Mouse (Mus musculus) CH12.LX (cell line): ENCODE data around the gene AL607142.1. TPM values are rescaled to one million over a fixed set of nuclear protein-coding genes. Genes with fewer than 3 reads are reported as not detected.

Experiments used
- DNase-seq: peaks from one replicate; pipeline ENCODE4 v3.0.0-alpha.2; 2013; ENCODE audit errors: extremely low read depth
- H3K27ac ChIP-seq: 2 replicates; pipeline ENCODE4 v1.5.1; 2012; ENCODE audit warnings: low read depth, mild to moderate bottlenecking, control low read depth, moderate library complexity; ENCODE audit not compliant: insufficient read depth
- H3K27me3 ChIP-seq: replicated peaks from 2 replicates; pipeline ENCODE3; 2012; ENCODE audit warnings: inconsistent platforms
- H3K36me3 ChIP-seq, 2 experiments: replicated peaks in 1 of 2; 2 replicates each; pipeline versions ENCODE3 to v1.6.1; 2012; ENCODE audit warnings: inconsistent platforms in 1 of 2, low read length in 1 of 2, mild to moderate bottlenecking in 1 of 2, mixed read lengths in 1 of 2, moderate library complexity in 1 of 2; ENCODE audit not compliant: control insufficient read depth in 1 of 2, insufficient read depth in 1 of 2
- H3K4me1 ChIP-seq, 2 experiments: 2 replicates each; pipeline ENCODE4 v1.6.1; 2012; ENCODE audit warnings: inconsistent platforms in 1 of 2, moderate library complexity in 1 of 2; ENCODE audit not compliant: insufficient read depth in 2 of 2, control insufficient read depth in 1 of 2
- H3K4me2 ChIP-seq: 2 replicates; pipeline ENCODE4 v1.6.1; 2012; ENCODE audit warnings: low read depth, mild to moderate bottlenecking, control low read depth; ENCODE audit not compliant: poor library complexity, insufficient read depth, severe bottlenecking
- H3K4me3 ChIP-seq, 3 experiments: fragments of 150-350 bp in 1 of 3; sonication (generic) in 1 of 3; replicated peaks in 1 of 3; 2 replicates each; pipeline versions ENCODE3 to v1.5.1; 2011 to 2012; ENCODE audit warnings: low read depth in 2 of 3, low read length in 2 of 3, mild to moderate bottlenecking in 2 of 3, moderate library complexity in 2 of 3, control low read depth in 1 of 3, improper control_type of control experiment in 1 of 3, inconsistent platforms in 1 of 3, mixed read lengths in 1 of 3; ENCODE audit not compliant: poor library complexity in 1 of 3
- H3K79me2 ChIP-seq: replicated peaks from 2 replicates; pipeline ENCODE4 v1.6.1; 2012; ENCODE audit warnings: mild to moderate bottlenecking, moderate library complexity; ENCODE audit not compliant: control insufficient read depth, poor library complexity, insufficient read depth, severe bottlenecking; ENCODE audit errors: extremely low read depth
- H3K9ac ChIP-seq: 2 replicates; pipeline ENCODE4 v1.6.1; 2012; ENCODE audit warnings: low read depth, mild to moderate bottlenecking, control low read depth, moderate library complexity; ENCODE audit not compliant: insufficient read depth
- H3K9me3 ChIP-seq: replicated peaks from 2 replicates; pipeline ENCODE3; 2012; ENCODE audit warnings: low read length, inconsistent platforms, mixed read lengths
- BHLHE40 ChIP-seq: IDR thresholded peaks from 2 replicates; pipeline ENCODE4 v1.6.1; 2011; ENCODE audit warnings: mild to moderate bottlenecking, low read depth, low read length, improper control_type of control experiment
- ELF1 ChIP-seq: IDR thresholded peaks from 2 replicates; pipeline ENCODE4 v1.6.1; 2014; ENCODE audit warnings: low read depth, mild to moderate bottlenecking, inconsistent platforms, low read length, improper control_type of control experiment
- EP300 ChIP-seq: IDR thresholded peaks from 2 replicates; pipeline ENCODE4 v1.6.1; 2011; ENCODE audit warnings: low read length, improper control_type of control experiment
- HCFC1 ChIP-seq: IDR thresholded peaks from 2 replicates; pipeline ENCODE4 v1.6.1; 2012; ENCODE audit warnings: low read depth, mild to moderate bottlenecking, inconsistent platforms, low read length, improper control_type of control experiment
- IRF4 ChIP-seq: IDR thresholded peaks from 2 replicates; pipeline ENCODE4 v1.6.1; 2014; ENCODE audit warnings: low read depth, mild to moderate bottlenecking, inconsistent platforms, low read length, improper control_type of control experiment
- JUN ChIP-seq: IDR thresholded peaks from 2 replicates; pipeline ENCODE4 v1.6.1; 2011; ENCODE audit warnings: low read depth, mild to moderate bottlenecking, low read length, improper control_type of control experiment, moderate library complexity; ENCODE audit not compliant: insufficient read depth
- KAT2A ChIP-seq: IDR thresholded peaks from 2 replicates; pipeline ENCODE4 v1.6.1; 2012; ENCODE audit warnings: low read length, improper control_type of control experiment, inconsistent platforms; ENCODE audit not compliant: insufficient replicate concordance
- MAX ChIP-seq: IDR thresholded peaks from 2 replicates; pipeline ENCODE4 v1.6.1; 2011; ENCODE audit warnings: low read length, improper control_type of control experiment
- MAZ ChIP-seq: IDR thresholded peaks from 2 replicates; pipeline ENCODE4 v1.6.1; 2012; ENCODE audit warnings: low read depth, mild to moderate bottlenecking, inconsistent platforms, low read length, improper control_type of control experiment, moderate library complexity
- MEF2A ChIP-seq: IDR thresholded peaks from 2 replicates; pipeline ENCODE4 v1.6.1; 2014; ENCODE audit warnings: low read depth, mild to moderate bottlenecking, inconsistent platforms, low read length, improper control_type of control experiment, borderline replicate concordance
- NELFE ChIP-seq: IDR thresholded peaks from 2 replicates; pipeline ENCODE4 v1.6.1; 2011; ENCODE audit warnings: low read depth, low read length, improper control_type of control experiment
- POLR2A ChIP-seq: IDR thresholded peaks from 2 replicates; pipeline ENCODE4 v1.6.1; 2011; ENCODE audit warnings: low read depth, mild to moderate bottlenecking, improper control_type of control experiment, low read length
- POLR2AphosphoS2 ChIP-seq: IDR thresholded peaks from 2 replicates; pipeline ENCODE4 v1.6.1; 2011; ENCODE audit warnings: low read depth, low read length, improper control_type of control experiment
- RCOR1 ChIP-seq: conservative IDR thresholded peaks from 2 replicates; pipeline ENCODE4 v1.6.1; 2012; ENCODE audit warnings: low read depth, mild to moderate bottlenecking, inconsistent platforms, low read length, improper control_type of control experiment
- SMC3 ChIP-seq: IDR thresholded peaks from 2 replicates; pipeline ENCODE4 v1.6.1; 2011; ENCODE audit warnings: low read depth, low read length, improper control_type of control experiment
- TBP ChIP-seq: conservative IDR thresholded peaks from 2 replicates; pipeline ENCODE4 v1.6.1; 2011; ENCODE audit warnings: low read depth, low read length, improper control_type of control experiment
- USF2 ChIP-seq: conservative IDR thresholded peaks from 2 replicates; pipeline ENCODE4 v1.6.1; 2011; ENCODE audit warnings: low read depth, low read length, improper control_type of control experiment
- ZC3H11A ChIP-seq: IDR thresholded peaks from 2 replicates; pipeline ENCODE4 v1.6.1; 2012; ENCODE audit warnings: low read depth, mild to moderate bottlenecking, inconsistent platforms, low read length, improper control_type of control experiment
- ZKSCAN1 ChIP-seq: IDR thresholded peaks from 2 replicates; pipeline ENCODE4 v1.6.1; 2012; ENCODE audit warnings: low read depth, inconsistent platforms, low read length, improper control_type of control experiment, borderline replicate concordance
- ZNF384 ChIP-seq: IDR thresholded peaks from 2 replicates; pipeline ENCODE4 v1.6.1; 2012; ENCODE audit warnings: low read depth, low read length, improper control_type of control experiment, inconsistent platforms
- dilution Hi-C: fragments of 300-500 bp; cut with MboI; formaldehyde crosslinking; loops from 2 replicates; pipeline ENCODE4 v1.14.3; 2020; ENCODE audit warnings: low sequenced_read_pairs; ENCODE audit not compliant: extremely low pct_unique_long_range_greater_than_20kb, extremely low pct_ligation_motif_present
- in situ Hi-C: fragments of 300-500 bp; cut with MboI; formaldehyde crosslinking; loops from 3 replicates; pipeline ENCODE4 v1.14.3; 2019; ENCODE audit warnings: low sequenced_read_pairs, low pct_ligation_motif_present, low pct_unique_long_range_greater_than_20kb, mixed read lengths
- polyA plus RNA-seq: library from polyadenylated mRNA; unstranded; fragments of >175 nt; gene quantifications from 2 replicates; pipeline ENCODE4 v1.2.1, GENCODE M21; 2012; ENCODE audit warnings: low read depth; ENCODE audit not compliant: insufficient read length
- total RNA-seq, 2 experiments: library from RNA; depleted of rRNA; stranded (reverse); fragments of 300-350 nt in 1 of 2; fragments of >200 nt in 1 of 2; gene quantifications; 2 replicates each; pipeline ENCODE4 v1.2.3; 2012 to 2014

AL607142.1 gene
- total and polyA plus RNA-seq, 3 experiments, result 22.0 TPM; not detected in 2

DNA sequence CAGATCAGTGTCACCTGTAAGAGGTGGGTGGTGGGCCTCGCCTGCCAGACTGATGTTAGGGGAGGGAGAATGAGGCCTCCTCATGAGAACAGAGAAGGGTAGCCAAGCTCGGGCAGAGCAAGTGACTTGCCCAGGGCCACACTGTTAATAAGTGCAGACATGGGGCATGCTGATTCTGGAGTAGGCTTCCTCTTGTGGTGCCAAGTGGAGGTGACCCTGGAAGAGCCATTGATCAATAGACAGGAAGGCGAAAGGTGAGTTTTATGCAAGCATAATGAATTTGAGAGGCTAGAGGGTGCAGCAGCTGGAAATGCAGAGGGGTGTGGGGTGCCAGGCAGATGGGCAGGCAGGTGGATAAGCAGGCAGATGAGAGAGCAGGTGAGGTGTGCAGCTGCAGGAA, 6.6 kb downstream of the AL607142.1 start:
- in situ Hi-C loops, result no loop called here
- no peak for DNase-seq
- dilution Hi-C loops, result no loop called here

DNA sequence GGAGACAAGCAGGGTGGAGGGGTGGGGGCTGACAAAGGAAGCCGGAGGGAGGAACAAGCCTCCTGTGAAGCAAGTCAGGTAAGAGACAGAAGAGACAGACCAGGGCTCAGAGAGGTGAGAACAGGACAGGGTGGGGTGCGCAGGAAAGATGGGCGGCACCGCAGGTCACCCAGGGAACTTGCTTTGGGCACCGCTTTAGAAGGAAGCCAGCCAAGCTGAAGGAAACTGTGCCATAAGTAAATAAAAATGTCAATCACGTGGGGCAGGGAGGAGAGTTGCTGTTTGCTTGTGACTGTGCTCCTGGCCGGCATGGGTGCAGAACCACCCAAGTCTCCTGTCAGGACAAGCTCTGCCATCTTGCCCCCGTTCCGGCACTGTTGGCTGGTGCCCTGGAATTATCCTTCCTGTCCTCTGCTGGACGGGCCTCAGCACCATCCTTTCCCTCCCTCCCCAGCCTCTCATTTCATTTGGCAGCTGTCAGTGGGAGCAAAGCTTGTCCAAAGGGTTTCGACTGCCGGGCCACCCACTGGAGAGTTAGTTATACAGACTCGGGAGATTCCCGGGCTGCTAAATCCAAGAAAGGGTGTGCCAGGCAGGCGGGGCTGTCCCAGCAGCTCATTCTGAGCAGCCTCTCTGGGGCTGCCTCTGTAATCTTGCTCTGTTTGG, 7.2 kb downstream of the AL607142.1 start:
- no peak overlapping the region for H3K4me2 ChIP-seq

More for the DNA sequence above, 6.6 kb downstream of the AL607142.1 start:
- Histone ChIP-seq H3K4me2 (no peak overlapping the region), H3K9me3 (no peaks in the 10 kb centered on the region), H3K79me2 (no peaks in the 10 kb centered on the region), H3K27me3 (no peaks in the 10 kb centered on the region), H3K4me1 (peaks cover 0 to 11% of the 10 kb centered on the region in 2 experiments; a peak in 1 of 4 replicates), H3K36me3 (peaks cover 47 to 96% of the 10 kb centered on the region in 2 experiments), H3K27ac (no peak overlapping the region), H3K9ac (no peak overlapping the region), H3K4me3 (no peak overlapping the region)
- no peak for TF ChIP-seq ZKSCAN1
- TF ChIP-seq BHLHE40, result no peak
- no peak for TF ChIP-seq KAT2A
- TF ChIP-seq SMC3, result no peak

DNA sequence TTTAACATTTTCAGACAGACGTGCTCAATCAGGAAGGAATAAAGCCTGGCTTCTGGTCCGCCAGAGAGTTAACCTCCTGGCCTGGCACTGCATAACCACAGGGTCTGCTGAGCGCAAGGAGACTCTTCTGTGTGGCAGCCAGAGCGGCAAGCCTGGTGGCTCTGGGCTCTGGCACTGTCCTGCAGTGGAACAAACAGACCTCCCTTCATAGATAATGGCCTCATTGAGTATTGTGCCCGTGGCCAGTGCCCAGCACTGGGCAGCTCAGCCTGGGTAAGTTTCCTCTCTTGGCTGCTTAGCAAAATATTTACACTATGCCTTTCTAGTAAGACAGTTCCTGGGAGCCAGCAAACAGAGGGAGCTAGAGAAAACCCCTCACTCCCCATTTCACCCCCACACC, 9.3 kb downstream of the AL607142.1 start:
- Histone ChIP-seq H3K27me3 (no peaks in the 10 kb centered on the region), H3K4me2 (no peak overlapping the region), H3K9me3 (no peaks in the 10 kb centered on the region), H3K79me2 (no peaks in the 10 kb centered on the region), H3K4me1 (peaks cover 0 to 7% of the 10 kb centered on the region in 2 experiments; a peak in 2 of 4 replicates), H3K27ac (no peak overlapping the region), H3K9ac (no peak overlapping the region), H3K4me3 (no peak overlapping the region), H3K36me3 (peaks cover 41 to 96% of the 10 kb centered on the region in 2 experiments)
- dilution Hi-C loops (no loop called here), in situ Hi-C loops (no loop called here)
- TF ChIP-seq MAZ (no peak), ZKSCAN1 (no peak), HCFC1 (no peak), IRF4 (no peak), ZC3H11A (no peak), ZNF384 (no peak), USF2 (no peak)
- no peak for DNase-seq

More for the DNA sequence above, 7.2 kb downstream of the AL607142.1 start:
- Histone ChIP-seq H3K4me3 (no peak overlapping the region), H3K9me3 (no peaks in the 10 kb centered on the region), H3K4me1 (peaks cover 0 to 5% of the 10 kb centered on the region in 2 experiments; a peak in 1 of 4 replicates), H3K9ac (no peak overlapping the region), H3K36me3 (peaks cover 42 to 95% of the 10 kb centered on the region in 2 experiments), H3K27me3 (no peaks in the 10 kb centered on the region), H3K27ac (no peak overlapping the region), H3K79me2 (no peaks in the 10 kb centered on the region)
- no peak for DNase-seq
- dilution Hi-C loops, result no loop called here
- in situ Hi-C loops, result no loop called here
- TF ChIP-seq MAX, result no peak
- TF ChIP-seq JUN, result no peak
- TF ChIP-seq EP300, result no peak
- no peak for TF ChIP-seq RCOR1
- no peak for TF ChIP-seq MEF2A
- TF ChIP-seq TBP, result no peak
- TF ChIP-seq IRF4, result no peak
- no peak for TF ChIP-seq POLR2A
- TF ChIP-seq ZNF384, result no peak
- no peak for TF ChIP-seq POLR2AphosphoS2
- no peak for TF ChIP-seq ELF1
- no peak for TF ChIP-seq NELFE
